Mouse (Mus musculus) forebrain, embryonic 16.5 days (tissue): Measurements from ENCODE around the gene Hhat. TPM values are rescaled to one million over a fixed set of nuclear protein-coding genes. Genes with fewer than 3 reads are reported as not detected.

Experiments used
- ATAC-seq: fragments of 200-750 bp; cut with Nextera tagmentation; 2 replicates; pipeline ENCODE4 v1.8.0; 2017; ENCODE audit warnings: mild to moderate bottlenecking, moderate library complexity
- H3K27ac ChIP-seq: fragments of 300-500 bp; sonication (generic); 2 replicates; pipeline ENCODE4 v1.5.1; 2014; ENCODE audit warnings: low read length, control low read depth
- H3K27me3 ChIP-seq: fragments of 300-500 bp; sonication (generic); replicated peaks from 2 replicates; pipeline ENCODE4 v1.6.1; 2014; ENCODE audit warnings: low read length; ENCODE audit not compliant: control insufficient read depth, insufficient read depth
- H3K36me3 ChIP-seq: fragments of 300-500 bp; sonication (generic); 2 replicates; pipeline ENCODE4 v1.6.1; 2014; ENCODE audit not compliant: control insufficient read depth, insufficient read depth
- H3K4me1 ChIP-seq: fragments of 300-500 bp; sonication (generic); replicated peaks from 2 replicates; pipeline ENCODE4 v1.6.1; 2014; ENCODE audit warnings: low read length; ENCODE audit not compliant: control insufficient read depth, insufficient read depth
- H3K4me2 ChIP-seq: fragments of 300-500 bp; sonication (generic); 2 replicates; pipeline ENCODE4 v1.6.1; 2014; ENCODE audit warnings: mild to moderate bottlenecking, low read length, control low read depth
- H3K4me3 ChIP-seq: fragments of 300-500 bp; sonication (generic); replicated peaks from 2 replicates; pipeline ENCODE4 v1.5.1; 2014; ENCODE audit warnings: mild to moderate bottlenecking, low read length, control low read depth
- H3K9ac ChIP-seq: fragments of 300-500 bp; sonication (generic); replicated peaks from 2 replicates; pipeline ENCODE4 v1.6.1; 2014; ENCODE audit warnings: low read depth, low read length, control low read depth
- H3K9me3 ChIP-seq: fragments of 300-500 bp; sonication (generic); 2 replicates; pipeline ENCODE4 v1.6.1; 2016; ENCODE audit warnings: low read length; ENCODE audit not compliant: control insufficient read depth
- WGBS: fragments of 180-500 bp; shearing (Covaris S2); extraction: QIAGEN DNeasy Blood & Tissue Kit; methylation state at CpG from one replicate; pipeline ENCODE4 v1.1.7; 2014; 5-methylcytosine and 5-hydroxymethylcytosine counted together
- polyA plus RNA-seq: library from polyadenylated mRNA; unstranded; fragments of >200 nt; fragmentation: Nextera tagmentation; extraction: Ambion mirVana; gene quantifications from 2 replicates; pipeline ENCODE4 v1.2.1, GENCODE M21; 2015

Gene Hhat
- polyA plus RNA-seq, 1 experiment from 2014 or later, result 3.6 TPM

GRCm38 (mm10) chr1:192682219-192682951 lies 88.6 kb downstream of the Hhat start:
- no peaks in the 10 kb centered on the region for H3K27me3 ChIP-seq
- no peaks in the 10 kb centered on the region for H3K9me3 ChIP-seq
- no peak overlapping the region for H3K27ac ChIP-seq
- WGBS, result 34% methylated on average over 4 of the region's 4 CpGs
- H3K4me2 ChIP-seq, result no peak overlapping the region
- H3K4me1 ChIP-seq, result peaks cover 7% of the 10 kb centered on the region; the same call in 1 of the 2 replicates
- no peak overlapping the region for H3K9ac ChIP-seq
- no peak overlapping the region for H3K4me3 ChIP-seq
- H3K36me3 ChIP-seq, result no peaks in the 10 kb centered on the region
- peak; percentile 76 for ATAC-seq

- WGBS, result 80% methylated on average over 5 of the region's 5 CpGs
These were observed 93.8 kb downstream of the Hhat start for GRCm38 (mm10) chr1:192677236-192677635.

DNA sequence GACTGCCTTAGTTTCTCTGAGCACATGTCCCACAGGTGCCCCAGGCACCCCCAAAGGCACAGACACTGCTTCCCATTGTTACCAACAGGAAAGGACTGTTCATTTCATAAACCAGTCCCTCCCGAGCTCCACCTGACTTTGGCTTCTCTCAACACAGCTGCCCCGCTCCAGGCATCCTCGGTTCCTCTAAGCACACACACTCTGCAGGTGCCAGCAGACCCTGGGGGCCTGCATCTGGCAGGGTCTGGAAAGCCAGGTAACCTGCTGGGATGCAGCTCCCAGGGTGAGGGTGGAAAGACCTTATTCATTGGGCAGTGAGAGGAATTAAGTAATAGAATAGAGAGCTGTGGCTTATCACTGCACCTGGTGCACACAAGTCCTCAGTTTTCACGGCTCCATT lies 107.4 kb downstream of the Hhat start:
- no peak overlapping the region for H3K4me3 ChIP-seq
- no peak overlapping the region for H3K4me2 ChIP-seq
- ATAC-seq, result no peak
- no peaks in the 10 kb centered on the region for H3K27me3 ChIP-seq
- H3K9ac ChIP-seq, result no peak overlapping the region
- WGBS, result 65% methylated on average over 4 of the region's 4 CpGs
- H3K27ac ChIP-seq, result no peak overlapping the region
- no peaks in the 10 kb centered on the region for H3K4me1 ChIP-seq
- H3K36me3 ChIP-seq, result no peaks in the 10 kb centered on the region
- no peaks in the 10 kb centered on the region for H3K9me3 ChIP-seq

More at GRCm38 (mm10) chr1:192677236-192677635, 93.8 kb downstream of the Hhat start:
- Histone ChIP-seq H3K9ac (no peak overlapping the region), H3K4me3 (no peak overlapping the region), H3K4me2 (no peak overlapping the region), H3K4me1 (peaks cover 2% of the 10 kb centered on the region; the same call in 1 of the 2 replicates), H3K27me3 (no peaks in the 10 kb centered on the region), H3K9me3 (no peaks in the 10 kb centered on the region), H3K27ac (no peak overlapping the region), H3K36me3 (no peaks in the 10 kb centered on the region)
- no peak for ATAC-seq

DNA sequence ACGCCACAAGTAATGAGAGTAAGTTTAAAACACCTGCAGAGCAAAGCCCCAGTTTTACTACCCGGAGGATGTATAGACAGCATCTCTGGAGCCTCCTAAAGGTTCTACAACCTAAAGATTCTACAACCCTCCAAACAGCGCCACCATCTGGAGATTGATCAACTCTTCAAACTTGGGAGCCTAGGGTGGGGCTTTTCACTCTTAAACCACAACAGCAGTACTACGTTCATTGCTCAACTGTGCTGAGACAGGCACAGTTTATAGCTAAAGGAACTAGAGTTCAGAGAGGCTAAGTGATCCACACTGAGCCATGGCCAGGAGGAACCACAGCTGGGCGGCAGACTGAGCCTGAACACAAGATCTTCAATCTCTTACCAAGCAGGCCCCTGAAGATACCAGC lies 107.9 kb downstream of the Hhat start:
- Histone ChIP-seq H3K36me3 (no peaks in the 10 kb centered on the region), H3K27me3 (no peaks in the 10 kb centered on the region), H3K4me2 (no peak overlapping the region), H3K9ac (no peak overlapping the region), H3K9me3 (no peaks in the 10 kb centered on the region), H3K27ac (no peak overlapping the region), H3K4me3 (no peak overlapping the region), H3K4me1 (no peaks in the 10 kb centered on the region)
- WGBS, result 83% methylated on average over 5 of the region's 5 CpGs
- no peak for ATAC-seq

GRCm38 (mm10) chr1:192661612-192662011 lies 109.4 kb downstream of the Hhat start:
- no peak for ATAC-seq
- Histone ChIP-seq H3K27me3 (no peaks in the 10 kb centered on the region), H3K27ac (no peak overlapping the region), H3K4me3 (no peak overlapping the region), H3K4me2 (no peak overlapping the region), H3K9me3 (no peaks in the 10 kb centered on the region), H3K36me3 (no peaks in the 10 kb centered on the region), H3K9ac (no peak overlapping the region), H3K4me1 (no peaks in the 10 kb centered on the region)

DNA sequence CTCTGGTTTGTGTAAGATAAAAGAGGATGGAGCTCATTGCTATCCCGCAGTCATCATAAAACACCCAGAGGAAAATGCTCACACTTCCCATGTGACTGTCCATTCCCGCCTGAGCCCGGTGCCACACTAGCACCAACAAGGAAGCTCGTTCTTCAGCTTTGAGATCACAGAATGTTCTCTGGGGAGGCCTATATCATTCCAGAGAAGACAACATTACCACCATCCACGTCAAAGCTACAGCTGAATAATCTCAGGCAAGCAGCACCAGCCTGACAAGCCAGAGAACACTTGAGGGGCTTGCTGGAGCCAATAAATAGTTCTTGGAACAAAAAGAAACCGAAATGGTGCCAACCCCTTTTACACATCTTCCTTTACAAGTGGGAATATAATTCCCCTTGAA lies 113.6 kb downstream of the Hhat start:
- no peak overlapping the region for H3K4me3 ChIP-seq
- no peaks in the 10 kb centered on the region for H3K4me1 ChIP-seq
- H3K4me2 ChIP-seq, result no peak overlapping the region
- no peak overlapping the region for H3K27ac ChIP-seq
- no peaks in the 10 kb centered on the region for H3K27me3 ChIP-seq
- no peaks in the 10 kb centered on the region for H3K36me3 ChIP-seq
- H3K9me3 ChIP-seq, result no peaks in the 10 kb centered on the region
- H3K9ac ChIP-seq, result no peak overlapping the region
- no peak for ATAC-seq
- WGBS, result 78% methylated on average over 6 of the region's 6 CpGs

DNA sequence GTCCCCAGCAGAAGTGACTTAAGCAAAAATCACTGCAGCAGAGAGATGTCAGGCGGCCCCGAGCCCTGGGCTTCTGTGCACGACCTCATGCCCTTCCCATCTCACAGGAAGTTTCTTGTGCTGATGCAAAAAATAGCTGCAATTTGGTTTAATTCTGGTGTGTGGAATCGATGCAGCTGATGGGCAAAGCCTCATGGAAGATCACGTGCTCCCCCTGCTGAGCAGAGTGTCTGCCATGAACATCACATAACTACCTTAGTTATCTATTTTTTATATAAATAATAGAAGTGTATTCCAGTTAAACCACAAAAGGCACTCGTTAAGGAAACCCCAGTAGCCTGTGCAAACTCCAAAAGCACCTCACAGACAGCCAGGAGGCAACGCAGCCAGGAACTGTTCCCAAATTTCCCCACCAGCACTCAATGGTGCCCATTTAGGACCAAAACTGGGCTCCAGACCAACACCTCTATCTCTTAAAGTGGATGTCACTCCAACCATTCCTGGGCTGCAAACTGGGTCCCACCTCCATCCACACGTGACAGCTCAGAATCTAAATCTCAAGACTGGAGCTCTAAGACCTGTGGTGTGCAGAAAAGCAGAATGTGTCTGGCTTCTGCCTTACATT lies 118.9 kb downstream of the Hhat start:
- H3K27me3 ChIP-seq, result no peaks in the 10 kb centered on the region
- WGBS, result 54% methylated on average over 8 of the region's 8 CpGs
- no peak overlapping the region for H3K27ac ChIP-seq
- no peak for ATAC-seq
- H3K9me3 ChIP-seq, result no peaks in the 10 kb centered on the region
- no peaks in the 10 kb centered on the region for H3K36me3 ChIP-seq
- H3K4me2 ChIP-seq, result no peak overlapping the region
- H3K9ac ChIP-seq, result no peak overlapping the region
- no peak overlapping the region for H3K4me3 ChIP-seq
- no peaks in the 10 kb centered on the region for H3K4me1 ChIP-seq

DNA sequence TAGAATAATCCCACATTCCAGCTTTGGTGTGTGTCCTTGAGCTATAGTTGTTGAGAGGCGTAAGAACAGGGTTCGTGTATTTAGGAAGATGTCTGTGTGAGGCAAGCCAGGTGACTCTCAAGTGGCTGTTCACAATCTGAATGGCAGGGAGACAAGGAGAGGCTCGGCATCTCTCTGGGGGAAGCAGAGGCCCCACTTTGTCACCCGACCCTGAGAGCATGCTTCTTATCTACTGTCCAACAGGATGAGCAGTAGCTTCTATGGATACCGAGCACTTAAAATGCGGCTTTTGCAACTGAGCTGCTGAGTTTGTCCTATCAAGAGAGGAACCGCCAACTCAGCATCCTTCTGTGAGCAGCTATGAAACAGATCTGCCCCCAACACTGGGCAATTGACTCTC lies 120.4 kb downstream of the Hhat start:
- Histone ChIP-seq H3K9me3 (no peaks in the 10 kb centered on the region), H3K4me3 (no peak overlapping the region), H3K27me3 (no peaks in the 10 kb centered on the region), H3K27ac (no peak overlapping the region), H3K4me1 (no peaks in the 10 kb centered on the region), H3K36me3 (no peaks in the 10 kb centered on the region), H3K9ac (no peak overlapping the region), H3K4me2 (no peak overlapping the region)
- ATAC-seq, result no peak
- 89% methylated on average over 7 of the region's 7 CpGs for WGBS

DNA sequence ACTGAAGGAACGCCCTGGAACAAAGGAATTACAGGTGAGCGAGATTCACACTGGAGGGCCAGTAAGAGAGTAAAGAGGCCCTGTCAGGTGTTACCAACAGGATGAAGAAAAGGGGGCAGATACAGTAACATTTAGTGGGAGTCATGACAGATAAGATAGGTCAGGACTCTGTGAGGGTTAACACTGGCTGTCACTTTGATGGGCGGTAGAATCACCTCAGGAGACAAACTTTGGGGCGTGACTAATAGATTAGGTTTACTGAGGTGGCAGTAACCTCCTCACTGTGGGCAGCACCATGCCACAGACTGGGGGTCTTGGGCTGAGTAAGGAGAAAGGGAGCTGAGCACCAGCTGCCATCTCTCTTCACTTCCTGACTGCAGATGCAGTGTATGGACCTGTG lies 121.0 kb downstream of the Hhat start:
- no peaks in the 10 kb centered on the region for H3K27me3 ChIP-seq
- ATAC-seq, result no peak
- H3K9ac ChIP-seq, result no peak overlapping the region
- H3K36me3 ChIP-seq, result no peaks in the 10 kb centered on the region
- H3K27ac ChIP-seq, result no peak overlapping the region
- H3K4me3 ChIP-seq, result no peak overlapping the region
- 84% methylated on average over 4 of the region's 4 CpGs for WGBS
- H3K4me1 ChIP-seq, result no peaks in the 10 kb centered on the region
- no peaks in the 10 kb centered on the region for H3K9me3 ChIP-seq
- H3K4me2 ChIP-seq, result no peak overlapping the region
